Mouse (Mus musculus) thymus, postnatal 25 days (tissue): ENCODE results near the gene Pttg1.

Experiments
- DNase-seq: peaks from one replicate; pipeline ENCODE4 v3.0.0; 2022

Pttg1 gene

DNA sequence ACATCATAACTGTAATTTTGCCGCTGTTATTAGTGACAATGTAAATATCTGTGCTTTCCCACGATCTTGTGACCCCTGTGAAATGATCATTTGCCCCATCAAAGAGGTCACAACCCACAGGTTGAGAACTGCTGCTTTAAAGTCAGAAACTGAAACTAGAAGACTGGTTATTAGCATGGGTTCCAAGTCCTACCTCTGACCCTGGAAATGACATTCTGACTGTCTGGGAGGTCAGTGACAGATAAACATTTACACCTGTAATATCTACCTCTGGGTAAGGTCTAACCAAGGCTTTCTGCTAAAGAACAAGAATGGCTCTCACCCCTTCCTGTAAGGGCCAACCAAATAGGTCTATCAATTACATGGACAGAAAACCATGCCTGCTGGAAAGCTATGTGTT is 17.2 kb downstream of the Pttg1 start:
- no peak for DNase-seq

DNA sequence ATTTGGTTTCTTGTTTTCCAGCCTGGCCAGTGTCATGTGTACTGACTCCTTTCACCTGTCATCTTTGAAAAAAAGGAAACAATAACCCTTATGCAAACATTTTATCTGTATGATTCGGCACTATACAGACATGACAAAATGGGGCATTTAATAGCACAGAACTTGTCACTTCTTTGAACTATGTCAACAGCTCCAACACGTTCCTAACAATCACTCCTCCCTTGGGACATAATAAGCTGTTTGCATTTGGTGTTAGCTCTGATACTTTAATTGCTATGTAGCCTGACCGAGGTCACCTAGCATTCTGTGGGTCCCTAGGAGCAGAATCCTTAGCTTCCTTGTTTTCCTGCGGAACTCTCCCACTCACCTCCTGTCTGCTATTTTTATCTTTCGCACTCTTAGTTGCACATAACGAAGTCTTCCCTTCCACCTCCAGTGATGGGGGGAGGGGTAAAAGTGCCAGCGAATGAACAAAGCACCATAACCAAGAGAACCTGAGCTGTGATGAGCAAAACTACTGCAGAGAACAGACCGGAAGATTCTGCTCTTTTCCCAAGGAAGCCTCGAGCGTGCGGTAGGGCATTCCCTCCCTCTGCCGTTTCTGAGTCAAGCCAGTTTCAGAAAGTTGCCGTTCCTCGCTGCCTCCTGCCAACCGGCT is 21.8 kb downstream of the Pttg1 start:
- DNase-seq = no peak

DNA sequence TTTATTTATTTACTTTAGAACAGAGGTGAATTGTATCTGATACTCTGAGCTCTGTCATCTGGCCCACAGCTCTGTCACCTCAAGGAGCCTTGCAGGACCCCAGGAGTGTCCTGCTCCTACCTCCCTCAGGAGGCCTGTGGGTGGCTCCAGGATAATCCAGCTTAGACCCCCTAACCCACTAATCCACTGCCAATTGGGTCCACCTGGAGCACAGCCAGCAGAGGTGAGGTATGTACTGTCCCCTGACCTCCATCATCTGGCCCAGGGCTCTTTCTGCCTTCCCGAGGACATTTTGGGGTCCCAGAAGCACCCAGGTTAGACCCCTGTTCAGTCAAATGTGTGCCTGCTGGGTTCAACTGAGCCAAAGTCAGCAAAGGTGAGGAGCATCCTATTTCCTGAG is 25.9 kb downstream of the Pttg1 start:
- no peak for DNase-seq

DNA sequence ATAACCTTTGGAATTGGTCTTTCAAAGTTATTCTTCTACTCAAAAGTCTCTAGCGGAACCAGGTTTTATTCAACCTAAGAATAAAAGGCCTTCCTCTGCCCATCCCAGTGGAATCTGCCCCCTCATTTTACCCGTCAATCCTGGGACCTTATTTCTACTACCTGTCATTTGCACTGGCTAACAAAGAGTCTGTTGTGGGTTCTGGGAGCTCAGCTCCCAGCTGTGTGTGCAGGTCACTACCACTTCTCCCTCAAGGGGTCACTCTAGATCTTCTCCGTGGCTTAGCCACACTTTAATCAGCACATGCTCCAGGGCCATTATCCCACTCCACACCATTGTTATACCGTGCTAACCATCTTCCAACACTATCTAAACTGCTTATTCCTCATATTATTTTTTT is 26.8 kb downstream of the Pttg1 start:
- DNase-seq = no peak

DNA sequence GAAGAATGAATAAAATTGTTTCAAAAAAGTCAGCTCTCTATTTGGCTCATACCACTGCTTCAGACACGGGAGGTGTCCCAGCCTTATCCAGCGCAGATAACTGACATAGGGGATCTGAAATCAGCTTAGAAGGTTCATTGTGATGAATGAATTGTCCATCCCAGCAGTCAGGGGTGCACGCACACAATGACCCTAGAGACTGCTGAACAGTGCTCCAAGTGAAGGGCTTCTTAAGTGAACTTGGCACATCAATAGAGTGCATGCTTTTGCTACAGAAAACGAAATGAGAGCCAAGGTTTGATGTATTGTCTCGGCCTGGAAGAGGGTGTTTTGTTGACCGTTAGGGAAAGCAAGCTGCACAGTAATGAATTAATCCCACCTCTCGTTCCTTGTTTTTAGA is 29.4 kb downstream of the Pttg1 start:
- no peak for DNase-seq

DNA sequence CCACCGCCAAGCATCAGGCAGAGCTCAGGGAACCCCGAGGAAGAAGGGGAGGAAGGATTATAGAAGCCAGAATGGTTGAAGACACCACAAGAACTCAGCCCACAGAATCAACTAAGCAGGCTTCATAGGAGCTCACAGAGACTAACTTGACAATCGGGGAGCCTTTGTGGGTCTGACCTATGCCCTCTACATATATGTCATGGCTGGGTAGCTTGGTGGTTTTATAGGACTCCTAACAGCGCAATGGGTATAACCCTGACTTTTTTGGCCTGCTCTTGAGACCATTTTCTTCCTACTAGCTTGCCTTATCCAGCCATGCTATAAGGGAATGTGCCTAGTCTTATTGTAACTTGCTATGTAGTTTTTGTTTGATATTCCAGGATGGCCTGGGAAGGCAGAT is 29.8 kb downstream of the Pttg1 start:
- DNase-seq = no peak

DNA sequence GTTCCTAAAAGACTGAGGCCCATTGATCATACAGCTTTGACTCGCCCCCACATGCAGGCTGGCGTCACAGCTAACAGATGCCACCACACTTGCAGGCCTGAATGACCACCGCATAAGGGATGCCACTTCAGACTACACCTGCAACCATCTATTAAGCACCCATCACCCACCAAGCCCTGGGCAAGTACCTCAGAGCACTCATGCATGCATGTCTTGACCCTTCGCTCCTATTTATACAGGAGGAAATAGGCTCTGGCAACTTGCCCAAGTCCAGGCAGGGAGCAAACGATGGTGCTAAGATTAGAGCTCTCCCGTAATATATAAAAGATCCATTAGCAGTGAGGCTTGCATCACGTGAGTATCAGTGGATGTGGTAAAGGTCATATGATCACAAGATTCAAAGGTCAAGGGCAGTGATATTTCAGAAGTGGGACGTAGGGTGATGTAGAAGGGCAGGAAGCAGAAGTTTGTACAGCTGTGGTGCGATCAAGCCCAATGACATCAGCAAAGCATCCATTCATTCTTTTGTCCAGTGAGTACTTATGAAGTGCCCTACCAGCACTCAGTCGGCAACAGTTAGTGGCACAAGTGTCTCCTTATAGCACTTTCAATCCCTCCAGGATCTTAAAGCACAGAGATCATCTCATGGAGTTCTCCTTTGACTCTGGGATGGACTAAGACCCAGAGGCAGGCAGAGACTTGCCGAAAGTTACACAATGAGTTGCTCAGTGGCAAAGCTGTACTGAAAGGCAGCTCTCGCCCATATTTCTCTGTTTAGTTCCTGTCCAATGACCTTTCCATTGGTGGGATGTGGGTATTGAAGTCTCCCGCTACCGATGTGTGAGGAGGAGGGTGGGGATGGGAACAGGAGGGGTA is 30.7 kb downstream of the Pttg1 start:
- DNase-seq = no peak

DNA sequence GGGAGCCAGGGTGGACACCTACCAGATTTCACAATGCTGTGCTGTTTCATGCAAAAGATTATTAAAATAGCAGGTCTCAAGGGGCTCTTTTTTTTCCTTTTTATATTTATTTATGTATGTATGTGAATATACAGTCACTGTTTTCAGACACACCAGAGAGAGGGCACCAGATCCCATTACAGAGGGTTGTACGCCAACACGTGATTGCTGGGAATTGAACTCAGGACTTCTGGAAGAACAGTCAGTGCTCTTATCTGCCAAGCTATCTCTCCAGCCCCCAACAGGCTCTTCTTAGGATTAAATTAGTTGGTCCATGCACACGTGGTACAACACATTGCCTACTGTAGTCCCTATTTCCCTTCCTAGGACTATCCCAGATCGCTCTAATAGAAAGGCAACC is 32.7 kb downstream of the Pttg1 start:
- no peak for DNase-seq

DNA sequence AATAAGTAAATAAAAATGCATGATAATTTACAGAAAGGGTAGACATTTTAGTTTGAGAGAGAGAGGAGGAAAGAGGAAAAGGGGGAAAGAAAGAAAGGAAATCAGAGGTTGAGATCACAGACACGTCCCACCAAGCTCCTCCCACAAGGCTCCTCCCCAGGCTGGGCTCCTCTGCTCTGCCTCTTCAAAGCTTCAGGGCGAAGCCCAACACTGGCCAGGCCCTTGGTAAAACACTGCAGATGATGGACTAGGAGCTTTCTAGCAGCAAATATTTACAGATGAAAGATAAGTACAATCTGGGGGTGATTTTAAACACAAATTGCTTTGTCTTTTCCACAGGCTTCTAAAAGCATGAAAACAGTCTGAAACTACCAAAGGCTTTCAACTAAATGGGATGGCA is 33.3 kb downstream of the Pttg1 start:
- no peak for DNase-seq

DNA sequence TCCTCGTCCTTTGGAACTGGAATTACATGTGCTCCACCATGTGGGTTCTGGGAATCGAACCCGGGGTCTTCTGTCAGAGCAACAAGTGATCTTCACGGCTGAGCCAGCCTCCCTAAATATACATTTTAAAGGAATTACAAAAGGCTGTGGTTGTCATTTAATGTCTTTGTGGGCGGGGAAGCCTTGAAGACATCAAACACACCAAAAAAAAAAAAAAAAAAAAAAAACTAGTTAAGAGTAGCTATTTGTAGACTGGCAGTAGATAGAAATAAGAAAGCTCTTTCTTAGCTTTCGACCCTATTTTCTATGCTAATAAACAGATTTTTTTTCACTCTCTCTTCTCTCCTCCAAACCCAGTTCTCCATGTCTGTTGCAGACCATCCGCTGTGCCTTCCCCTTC is 36.9 kb downstream of the Pttg1 start:
- no peak for DNase-seq

DNA sequence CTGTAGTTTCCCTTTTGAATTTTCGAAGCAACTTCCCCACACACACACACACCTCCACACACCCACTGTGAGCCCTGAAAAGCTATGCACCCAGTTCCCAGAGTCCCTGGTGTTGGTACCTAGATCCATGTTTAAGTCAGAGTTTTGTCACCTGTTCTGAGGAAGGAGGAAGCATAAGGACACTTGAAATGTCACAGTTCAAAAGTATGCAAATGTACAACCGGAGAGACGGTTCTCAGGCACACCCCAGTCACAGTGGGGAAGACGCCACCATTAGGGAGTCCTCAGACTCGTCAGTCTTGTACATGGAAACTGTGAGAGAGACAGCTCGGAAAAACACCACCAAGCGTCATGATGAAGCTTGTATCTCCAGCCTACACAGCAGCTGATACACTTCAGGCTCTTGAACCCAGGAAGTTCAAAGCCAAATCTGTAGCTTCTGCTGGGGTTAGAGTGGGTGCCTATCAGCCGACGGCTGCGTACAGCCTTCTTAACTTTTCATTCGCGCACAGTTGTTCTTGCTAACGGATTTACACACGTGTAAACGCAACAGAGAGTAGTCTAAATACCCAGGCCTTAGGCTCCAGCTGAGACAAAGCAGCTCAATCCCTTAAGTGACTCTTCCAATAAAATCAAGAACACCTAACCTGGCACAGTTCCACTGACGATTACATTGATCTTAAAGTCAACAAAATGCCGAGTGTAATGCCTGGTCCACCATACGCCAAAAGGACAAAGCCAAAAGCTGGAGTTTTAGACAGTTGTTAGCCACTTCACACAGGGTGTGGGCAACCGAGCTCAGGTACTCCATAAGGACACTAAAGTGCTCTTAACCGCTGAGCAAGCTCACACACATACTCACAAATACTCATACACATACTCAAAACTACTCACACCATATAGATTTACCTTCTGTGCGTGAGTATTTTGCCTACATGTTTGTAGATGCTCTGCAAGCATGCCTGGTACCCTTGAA is 37.6 kb downstream of the Pttg1 start:
- DNase-seq = no peak

DNA sequence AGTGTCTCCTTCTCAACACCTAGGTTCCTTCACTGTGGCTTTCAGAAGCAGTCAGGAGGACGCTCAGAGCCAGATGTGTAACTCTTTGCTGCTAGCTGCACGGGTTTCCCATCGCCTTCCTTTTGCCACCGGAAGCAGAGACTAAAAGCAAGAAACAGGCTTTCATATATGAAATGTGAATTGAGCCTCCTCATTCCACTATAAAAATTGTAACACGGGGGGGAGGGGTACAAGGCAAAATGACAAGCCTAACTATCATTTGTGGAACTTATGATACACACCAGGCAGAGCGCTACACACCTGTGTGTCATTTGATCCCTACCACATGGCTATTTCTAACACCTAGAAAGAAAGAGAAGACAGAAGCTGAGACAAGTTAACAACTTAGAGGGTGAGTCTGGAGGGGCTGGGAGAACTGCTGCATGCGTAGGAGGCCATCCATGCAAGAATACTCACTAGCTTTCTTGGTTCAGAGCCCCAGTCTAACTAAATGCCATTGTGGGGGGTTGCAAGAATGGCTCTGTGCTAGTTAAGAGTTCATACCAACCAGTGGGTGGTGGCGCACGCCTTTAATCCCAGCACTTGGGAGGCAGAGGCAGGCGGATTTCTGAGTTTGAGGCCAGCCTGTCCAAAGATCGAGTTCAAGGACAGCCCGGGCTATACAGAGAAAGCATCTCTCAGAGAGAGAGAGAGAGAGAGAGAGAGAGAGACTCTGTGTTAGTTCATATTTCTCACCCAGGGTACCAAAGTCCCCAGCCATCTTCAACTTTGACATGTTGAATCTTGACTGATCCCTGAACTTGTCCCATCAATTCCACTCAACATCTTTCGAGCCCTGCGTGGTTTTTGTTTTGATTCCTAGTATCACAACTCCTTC is 38.8 kb downstream of the Pttg1 start:
- no peak for DNase-seq

DNA sequence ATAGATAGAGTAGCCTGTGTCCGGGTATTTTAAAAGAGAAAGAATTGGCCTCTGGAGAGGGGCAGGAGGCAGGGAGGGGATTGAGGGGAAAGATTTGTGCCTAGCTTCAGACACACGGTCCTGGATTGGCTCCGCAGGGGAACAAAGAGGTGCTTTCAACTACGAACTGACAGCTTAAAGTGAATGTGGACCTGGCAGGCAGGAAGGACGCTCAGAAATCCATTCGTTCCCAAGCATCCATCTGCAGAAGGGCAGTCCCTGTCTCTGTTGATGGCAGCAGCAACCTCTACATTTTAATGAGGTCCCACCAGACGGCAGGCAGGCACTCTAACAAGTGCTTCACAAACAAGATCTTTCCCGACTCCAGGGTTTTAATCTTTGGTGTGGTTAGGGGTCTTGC is 40.3 kb downstream of the Pttg1 start:
- no peak for DNase-seq

DNA sequence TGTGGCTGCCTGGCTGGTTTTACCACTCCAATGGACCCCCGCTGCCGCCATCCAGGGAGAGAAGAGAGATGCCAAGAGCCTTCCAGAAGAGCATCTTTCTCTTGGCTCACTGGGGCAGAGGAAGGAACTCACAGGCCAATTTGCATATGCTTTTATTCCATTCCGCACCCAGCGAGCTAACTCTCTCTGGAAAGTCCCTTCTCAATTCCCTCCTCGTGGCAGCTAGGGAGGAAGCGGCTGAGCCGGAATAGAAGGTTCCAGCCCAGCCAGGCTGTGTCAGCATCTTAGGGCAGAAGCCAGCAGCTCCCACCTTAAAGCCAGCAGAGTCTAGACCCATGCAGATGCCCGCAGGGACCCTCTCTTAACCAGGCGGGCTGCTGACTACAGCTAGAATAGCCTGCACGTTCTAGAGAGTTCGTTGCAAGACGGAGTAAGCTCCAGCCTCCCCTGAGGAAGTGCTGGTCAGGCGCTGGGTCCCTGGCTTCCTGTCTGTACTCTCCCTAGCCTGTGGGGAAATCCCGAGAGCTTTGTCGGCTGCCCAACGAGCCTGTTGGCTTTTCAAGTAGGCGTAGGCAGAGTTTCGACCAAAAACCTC is 40.9 kb downstream of the Pttg1 start:
- peak; percentile 26 for DNase-seq

DNA sequence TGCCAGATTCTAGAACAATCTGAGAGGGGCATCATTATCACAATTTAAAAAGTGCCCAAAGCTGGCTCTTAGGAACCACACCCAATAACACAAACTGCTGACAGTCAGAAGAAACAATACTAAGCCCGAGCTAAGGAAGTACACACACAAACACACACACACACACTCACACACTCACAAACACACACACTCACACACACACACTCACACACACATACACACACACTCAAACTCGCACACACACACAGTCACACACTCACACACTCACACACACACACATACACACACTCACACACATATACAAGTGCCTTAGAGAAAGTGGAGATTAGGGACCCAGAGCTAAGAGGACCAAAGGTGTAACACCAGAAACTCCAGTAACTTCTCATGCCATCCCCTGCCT is 42.5 kb downstream of the Pttg1 start:
- no peak for DNase-seq

DNA sequence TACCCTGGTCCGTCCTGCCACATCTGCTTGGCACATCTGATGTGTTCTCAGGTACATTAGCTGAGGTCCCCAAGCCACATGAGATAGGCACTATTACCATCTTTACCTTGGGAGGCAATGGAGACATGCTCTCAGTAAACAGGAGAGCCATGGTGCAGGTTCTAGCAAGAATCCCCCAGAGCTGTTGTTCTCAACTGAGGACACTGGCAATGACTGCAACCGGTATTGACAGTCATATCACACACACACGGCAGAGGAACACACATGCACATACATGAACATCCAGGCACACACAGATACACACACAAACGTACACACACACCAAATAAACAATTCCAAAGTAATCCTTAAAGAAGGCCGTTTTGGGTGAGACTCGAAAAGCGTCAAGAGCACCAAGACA is 45.1 kb downstream of the Pttg1 start:
- DNase-seq = no peak

DNA sequence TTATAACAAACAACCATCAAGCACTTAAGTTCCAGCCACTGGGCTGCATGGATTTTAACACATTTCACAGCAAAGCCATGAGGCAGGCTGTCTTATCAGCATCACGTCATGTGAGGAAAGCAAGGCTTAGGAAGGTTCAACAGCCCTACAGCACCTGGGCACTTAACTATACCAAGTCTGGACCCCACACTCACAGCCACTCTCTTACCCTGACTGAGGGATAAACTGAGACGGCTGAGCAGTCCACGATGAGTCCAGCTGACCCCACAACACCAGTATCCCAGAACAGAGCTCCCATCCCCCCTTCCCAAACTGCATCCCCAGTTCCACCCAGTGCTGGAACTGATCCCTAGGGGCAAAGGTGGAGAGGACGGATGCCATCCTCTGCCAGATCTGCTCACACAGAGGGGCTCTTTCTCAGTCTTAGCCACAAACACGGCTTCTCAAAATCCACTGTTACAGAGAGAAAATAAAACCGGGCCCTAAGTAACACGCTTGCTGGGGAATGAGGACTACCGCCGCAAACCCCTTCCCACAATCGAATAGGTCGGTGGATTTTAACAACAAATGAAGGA is 46.1 kb downstream of the Pttg1 start:
- no peak for DNase-seq

DNA sequence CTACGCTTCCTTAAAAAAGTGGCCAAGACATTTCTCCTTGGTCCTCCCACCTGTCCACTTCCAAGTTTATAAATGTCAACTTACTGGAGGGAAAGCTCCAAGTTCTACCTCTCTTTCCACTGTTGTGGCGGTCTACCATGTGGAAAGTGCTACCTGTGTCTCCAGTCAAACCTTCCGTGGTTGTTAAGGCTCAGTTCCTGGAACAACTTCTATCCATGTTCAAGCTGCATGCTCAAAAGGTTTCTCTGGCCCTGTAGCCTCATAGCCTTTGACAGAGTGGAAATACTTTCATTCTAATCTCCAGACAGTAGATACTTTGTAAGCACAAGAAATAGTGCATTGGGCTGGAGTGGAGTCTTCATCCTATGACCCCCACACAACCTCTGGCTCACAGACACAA is 46.6 kb downstream of the Pttg1 start:
- DNase-seq = no peak

DNA sequence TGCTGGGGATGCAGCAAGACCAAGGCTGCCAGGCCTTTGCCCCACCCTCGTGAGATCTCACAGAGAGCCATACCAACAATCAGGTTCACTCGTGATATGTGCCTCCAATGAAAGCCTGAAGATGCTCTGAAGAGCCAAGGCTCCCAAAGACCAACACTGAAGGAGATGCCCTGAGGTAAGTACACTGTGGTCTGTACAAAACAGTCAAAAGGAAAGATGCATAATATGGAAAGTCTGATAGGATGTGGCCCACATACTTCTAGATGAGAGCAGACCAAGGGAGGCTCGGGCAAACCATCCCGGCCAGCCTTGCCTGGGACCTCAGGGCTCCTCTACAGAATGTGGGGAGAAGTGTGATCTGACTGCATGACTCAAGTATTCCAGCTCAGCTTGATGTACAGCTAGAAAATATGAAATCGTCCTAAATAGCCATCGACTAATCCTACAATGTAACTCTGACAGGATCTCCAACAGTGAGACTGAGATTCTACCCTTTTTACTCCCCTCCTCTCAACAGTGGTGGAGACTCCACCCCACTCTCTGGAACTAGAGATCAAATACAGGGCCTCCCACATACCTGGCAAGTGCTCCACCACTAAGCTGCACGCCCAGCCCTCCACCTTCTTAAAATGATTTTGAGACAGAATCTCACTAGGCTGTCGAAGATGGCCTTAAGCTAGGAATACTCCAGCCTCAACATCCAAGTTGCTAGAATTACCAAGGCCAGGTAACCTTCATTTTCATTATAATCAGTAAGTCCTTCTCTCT is 48.8 kb downstream of the Pttg1 start:
- no peak for DNase-seq

DNA sequence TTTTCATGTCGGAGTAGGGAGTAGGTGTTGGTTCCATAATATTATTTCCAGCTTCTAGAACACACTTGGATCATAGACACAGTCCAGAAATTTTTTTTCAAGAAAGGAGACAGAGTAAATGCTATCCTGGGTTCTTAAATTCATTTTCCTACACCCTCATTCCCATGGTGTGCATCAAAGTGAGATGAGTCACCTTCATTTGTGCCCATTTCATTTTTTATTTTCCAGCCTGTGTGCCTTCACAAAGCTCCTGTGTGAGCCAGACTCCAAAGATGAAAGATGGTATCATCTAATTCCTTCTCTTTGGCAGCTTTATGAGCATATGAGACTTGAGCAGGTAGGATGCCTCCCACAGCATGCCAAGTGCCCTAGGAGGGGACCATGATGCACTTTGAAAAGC is 49.5 kb downstream of the Pttg1 start:
- no peak for DNase-seq

DNA sequence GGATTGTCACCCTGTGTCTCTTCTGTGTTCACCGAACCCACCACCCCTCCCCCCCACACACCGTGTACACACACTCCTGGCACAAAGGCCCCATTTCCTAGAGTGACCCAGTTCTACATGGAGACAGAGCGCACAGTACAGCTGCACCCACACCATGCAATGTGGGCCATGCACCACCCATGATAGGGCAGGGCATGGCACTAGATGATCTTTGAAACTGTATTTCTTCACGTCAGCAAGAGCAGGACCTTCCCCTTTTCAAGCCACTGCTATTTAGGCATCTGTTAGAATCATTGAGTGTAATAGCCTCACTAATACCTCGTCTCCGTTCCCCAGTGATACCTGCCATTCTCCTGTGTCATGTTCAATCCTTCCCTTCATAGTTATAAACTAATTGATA is 51.1 kb downstream of the Pttg1 start:
- DNase-seq = no peak
